Mouse (Mus musculus) bone marrow macrophage, adult 2 months (primary cell): ENCODE results near the gene Uggt1.

ENCODE experiments used
- CTCF ChIP-seq: IDR thresholded peaks from 2 replicates; pipeline ENCODE4 v1.5.1; 2012; ENCODE audit warnings: low read depth, mild to moderate bottlenecking, low read length, moderate library complexity
- POLR2A ChIP-seq: IDR thresholded peaks from 2 replicates; pipeline ENCODE4 v1.6.1; 2012; ENCODE audit warnings: mild to moderate bottlenecking, low read depth, low read length, borderline replicate concordance

- TF ChIP-seq POLR2A (no peak), CTCF (no peak)
Observed at GRCm38 (mm10) chr1:36246688-36247087, 2.2 kb upstream of the Uggt1 start.
